ENCODE assay signal across 17 mouse cellular contexts in genomic region chr5:21563936-21564335, GRCm38 (mm10). TPM values are rescaled to one million over a fixed set of nuclear protein-coding genes. Genes with fewer than 3 reads are reported as not detected.
DNase-seq lines count a peak whose midpoint lies in the region; ATAC-seq and TF ChIP-seq lines count a peak whose summit lies in the region.
"Had no signal": no experiment of that assay in that cellular context is flagged by ENCODE, and none has a peak within 500 bp of the region (broad histone marks: within the 10 kb centered on the region; RNA-seq: fewer than 3 reads in every experiment).

No protein-coding gene starts in this region.

- no peaks in the 10 kb centered on the region for H3K9me3 ChIP-seq in heart, embryonic 10.5 days
- no peaks in the 10 kb centered on the region for H3K9me3 ChIP-seq in MEL (replicated peaks; ENCODE audit: insufficient read depth, low read length)
- no peaks in the 10 kb centered on the region for H3K9me3 ChIP-seq in midbrain, postnatal 0 days (ENCODE audit: low read length)
- H3K9me3 ChIP-seq: embryonic facial prominence, embryonic 15.5 days had no signal

- no peak overlapping the region for H3K4me3 ChIP-seq in heart, adult 2 months
- H3K4me3 ChIP-seq in heart, embryonic 10.5 days: no peak overlapping the region
- no peak overlapping the region for H3K4me3 ChIP-seq in MEL (ENCODE audit: control insufficient read depth in 1 of 2, insufficient read depth in 1 of 2, low read depth in 2 of 2, low read length in 2 of 2)
- no peak overlapping the region for H3K4me3 ChIP-seq in midbrain, postnatal 0 days (ENCODE audit: low read depth, low read length)
- H3K4me3 ChIP-seq in layer of hippocampus, adult 2 months: no peak overlapping the region
- H3K4me3 ChIP-seq: embryonic facial prominence, embryonic 15.5 days had no signal

- no peak for TF ChIP-seq POLR2A in heart, adult 2 months (IDR thresholded peaks at IDR 0.05; ENCODE audit: insufficient read depth, low read depth, low read length)
- no peak for TF ChIP-seq POLR2A in MEL (IDR thresholded peaks at IDR 0.05; ENCODE audit: control insufficient read depth in 1 of 2, insufficient read depth in 1 of 2, low read depth in 1 of 2, low read length in 2 of 2, poor library complexity in 1 of 2)

- 67% methylated on average over 2 of the region's 2 CpGs for WGBS in heart, adult 2 months
- 83% methylated on average over 2 of the region's 2 CpGs for WGBS in heart, embryonic 10.5 days
- 78% methylated on average over 2 of the region's 2 CpGs for WGBS in midbrain, postnatal 0 days

- no peak for TF ChIP-seq CTCF in heart, adult 2 months (IDR thresholded peaks at IDR 0.05)
- no peak for TF ChIP-seq CTCF in MEL (IDR thresholded peaks at IDR 0.05 in 2 of 3, conservative IDR thresholded peaks at IDR 0.05 in 1 of 3; ENCODE audit: control insufficient read depth in 1 of 3, insufficient read depth in 1 of 3, low read depth in 2 of 3, low read length in 3 of 3, poor library complexity in 1 of 3, severe bottlenecking in 1 of 3)
- no peak for TF ChIP-seq CTCF in midbrain, postnatal 0 days (IDR thresholded peaks at IDR 0.05)
- TF ChIP-seq CTCF in layer of hippocampus, adult 2 months (conservative IDR thresholded peaks at IDR 0.05): no peak

- H3K36me3 ChIP-seq in heart, adult 2 months (ENCODE audit: control insufficient read depth, insufficient read depth, low read length): no peaks in the 10 kb centered on the region
- H3K36me3 ChIP-seq in heart, embryonic 10.5 days: no peaks in the 10 kb centered on the region
- no peaks in the 10 kb centered on the region for H3K36me3 ChIP-seq in MEL (ENCODE audit: control insufficient read depth in 1 of 2, insufficient read depth in 2 of 2, low read length in 2 of 2)
- H3K36me3 ChIP-seq in midbrain, postnatal 0 days (ENCODE audit: insufficient read depth, low read length): no peaks in the 10 kb centered on the region

- H3K27ac ChIP-seq in heart, adult 2 months: no peak overlapping the region
- no peak overlapping the region for H3K27ac ChIP-seq in heart, embryonic 10.5 days
- H3K27ac ChIP-seq in MEL (ENCODE audit: control insufficient read depth, low read depth, low read length): no peak overlapping the region
- no peak overlapping the region for H3K27ac ChIP-seq in midbrain, postnatal 0 days (ENCODE audit: low read depth, low read length)
- H3K27ac ChIP-seq in layer of hippocampus, adult 2 months: no peak overlapping the region
- H3K27ac ChIP-seq: embryonic facial prominence, embryonic 15.5 days; liver, embryonic 14.5 days had no signal

- H3K27me3 ChIP-seq in heart, adult 2 months (ENCODE audit: control insufficient read depth, insufficient read depth, low read length): no peaks in the 10 kb centered on the region
- no peaks in the 10 kb centered on the region for H3K27me3 ChIP-seq in heart, embryonic 10.5 days (ENCODE audit: insufficient read depth, poor library complexity, severe bottlenecking)
- H3K27me3 ChIP-seq in MEL (ENCODE audit: control insufficient read depth in 1 of 2, insufficient read depth in 2 of 2, low read length in 2 of 2): peaks cover 4 to 13% of the 10 kb centered on the region in 2 experiments; a peak in 3 of 4 replicates
- no peaks in the 10 kb centered on the region for H3K27me3 ChIP-seq in midbrain, postnatal 0 days (ENCODE audit: insufficient read depth, low read length)
- H3K27me3 ChIP-seq: embryonic facial prominence, embryonic 15.5 days had no signal

- peak; percentile 31 to 37 for DNase-seq in heart, adult 2 months
- no peak for DNase-seq in heart, embryonic 10.5 days (ENCODE audit: low spot score)
- peak; percentile 16 for DNase-seq in MEL (ENCODE audit: low read depth, low spot score)
- peak; percentile 17 to 38 for DNase-seq in heart, postnatal 36 days
- peak; percentile 29 for DNase-seq in lung, postnatal 14 days
- DNase-seq in thymus, postnatal 4 days: no peak
- no peak for DNase-seq in midbrain, postnatal 0 days (ENCODE audit: low spot score)
- no peak for DNase-seq in layer of hippocampus, adult 2 months (ENCODE audit: low spot score in 2 of 2)
- DNase-seq: gastrocnemius, postnatal 10 days; left cerebral cortex, postnatal 4 days; right cerebral cortex, postnatal 4 days; thymus, adult 2 months had no signal

- no peak for TF ChIP-seq EP300 in heart, adult 2 months (IDR thresholded peaks at IDR 0.05; ENCODE audit: insufficient read depth, low read depth, low read length)
- no peak for TF ChIP-seq EP300 in MEL (IDR thresholded peaks at IDR 0.05; ENCODE audit: low read depth in 1 of 2, low read length in 2 of 2)

- intact Hi-C loops in heart, adult 2 months (cut with DNase I): no loop called here
- intact Hi-C loops in heart, postnatal 36 days (cut with DNase I): no loop called here

- no peaks in the 10 kb centered on the region; the same call in 1 of the 2 replicates for H3K4me1 ChIP-seq in heart, adult 2 months (ENCODE audit: control insufficient read depth, insufficient read depth, low read length)
- H3K4me1 ChIP-seq in heart, embryonic 10.5 days: peaks cover 13% of the 10 kb centered on the region; the same call in 1 of the 2 replicates
- no peaks in the 10 kb centered on the region for H3K4me1 ChIP-seq in MEL (ENCODE audit: control insufficient read depth in 1 of 2, insufficient read depth in 2 of 2, low read length in 2 of 2)
- H3K4me1 ChIP-seq in midbrain, postnatal 0 days (ENCODE audit: insufficient read depth, low read length): no peaks in the 10 kb centered on the region

- TF ChIP-seq RAD21 in MEL (IDR thresholded peaks at IDR 0.05; ENCODE audit: low read depth, low read length): no peak

- no peak for ATAC-seq in midbrain, postnatal 0 days (ENCODE audit: low FRiP score)
- ATAC-seq: forebrain, embryonic 16.5 days had no signal

- H3K4me2 ChIP-seq in midbrain, postnatal 0 days (ENCODE audit: low read depth, low read length, poor library complexity, severe bottlenecking): no peak overlapping the region
- H3K4me2 ChIP-seq: embryonic facial prominence, embryonic 15.5 days had no signal

- no peak overlapping the region for H3K9ac ChIP-seq in heart, adult 2 months (ENCODE audit: low read depth, low read length)
- no peak overlapping the region for H3K9ac ChIP-seq in MEL (ENCODE audit: control insufficient read depth, low read depth, low read length, poor library complexity, severe bottlenecking)
- H3K9ac ChIP-seq in midbrain, postnatal 0 days (replicated peaks; ENCODE audit: low read length, poor library complexity, severe bottlenecking): no peak overlapping the region
- H3K9ac ChIP-seq: embryonic facial prominence, embryonic 15.5 days; liver, embryonic 14.5 days had no signal

- H3K79me2 ChIP-seq in heart, adult 2 months (replicated peaks; ENCODE audit: control insufficient read depth, insufficient read depth, low read length): no peaks in the 10 kb centered on the region
- H3K79me2 ChIP-seq in MEL (ENCODE audit: control insufficient read depth, insufficient read depth, low read length, poor library complexity): no peaks in the 10 kb centered on the region

TF ChIP-seq in MEL, 35 proteins besides CTCF, POLR2A, EP300 and RAD21:
- TF ChIP-seq ZMIZ1 (IDR thresholded peaks at IDR 0.05; ENCODE audit: low read depth, low read length) (no peak), POLR2AphosphoS2 (IDR thresholded peaks at IDR 0.05; ENCODE audit: low read length) (no peak), E2F4 (IDR thresholded peaks at IDR 0.05; ENCODE audit: borderline replicate concordance, low read depth, low read length) (no peak), BHLHE40 (IDR thresholded peaks at IDR 0.05; ENCODE audit: borderline replicate concordance, low read depth, low read length) (no peak), ELF1 (IDR thresholded peaks at IDR 0.05; ENCODE audit: low read depth, low read length) (no peak), GATA1 (IDR thresholded peaks at IDR 0.05; ENCODE audit: low read depth, low read length) (no peak), TBP (IDR thresholded peaks at IDR 0.05; ENCODE audit: low read depth, low read length) (no peak), NRF1 (IDR thresholded peaks at IDR 0.05; ENCODE audit: insufficient read depth, low read depth, low read length, poor library complexity, severe bottlenecking) (no peak), USF2 (IDR thresholded peaks at IDR 0.05; ENCODE audit: borderline replicate concordance in 1 of 2, insufficient read depth in 1 of 2, low read depth in 1 of 2, low read length in 2 of 2) (no peak), UBTF (IDR thresholded peaks at IDR 0.05; ENCODE audit: borderline replicate concordance, insufficient read depth, low read depth, low read length) (no peak), MAX (IDR thresholded peaks at IDR 0.05; ENCODE audit: low read length) (no peak), GABPA (IDR thresholded peaks at IDR 0.05; ENCODE audit: low read depth, low read length) (no peak), RCOR1 (IDR thresholded peaks at IDR 0.05; ENCODE audit: low read depth, low read length) (no peak), SMC3 (IDR thresholded peaks at IDR 0.05; ENCODE audit: low read depth, low read length) (no peak), MYC (IDR thresholded peaks at IDR 0.05; ENCODE audit: low read depth, low read length) (no peak), KAT2A (conservative IDR thresholded peaks at IDR 0.05; ENCODE audit: low read depth, low read length) (no peak)
TF ChIP-seq in MEL: peak in this region for 0.

RNA-seq across cellular contexts. Expression of gene Lrrc17, which starts 20.6 kb away (rescaled TPM):
- total RNA-seq in heart, adult 2 months (2021): 1 to 10 TPM; 2.0 to 3.1 TPM
- polyA plus RNA-seq in heart, adult 2 months (2012; rRNA removed): 2.7 and 4.7 TPM in 2 replicates
- polyA plus RNA-seq in heart, embryonic 10.5 days (2016; fragmentation: Nextera tagmentation; extraction: Ambion mirVana): 3.0 and 9.9 TPM in 2 replicates
- total RNA-seq in MEL (2012; rRNA removed): not detected in 2 replicates
- polyA plus RNA-seq in MEL (2012; ENCODE audit: insufficient read depth in 1 of 2, insufficient read length in 2 of 2, low read depth in 1 of 2, low replicate concordance in 2 of 2, missing spikeins in 1 of 2): not detected
- total RNA-seq in heart, postnatal 36 days (2021): 1 to 10 TPM; 2.7 to 3.5 TPM
- 3.7 and 4.5 TPM in 2 replicates for total RNA-seq in midbrain, postnatal 0 days (2014; rRNA removed)
- 3.3 and 3.9 TPM in 2 replicates for polyA plus RNA-seq in midbrain, postnatal 0 days (2015; fragmentation: Nextera tagmentation; extraction: Ambion mirVana)
- total RNA-seq in layer of hippocampus, adult 2 months (2021): under 1 TPM; 0.23 to 0.47 TPM
- total RNA-seq: megakaryocyte-erythroid progenitor cell, adult 5-6 weeks had no signal
- polyA plus RNA-seq: cortical plate, adult 2 months had no signal

Comparison
In these comparisons a context has a peak if more than half of its experiments do, and no peak if none do; other contexts are left out.
1. DNase-seq: peak in heart, adult 2 months (2 of 2), MEL (single experiment), heart, postnatal 36 days (2 of 2) and lung, postnatal 14 days (single experiment); none in heart, embryonic 10.5 days (single experiment), thymus, postnatal 4 days (single experiment), midbrain, postnatal 0 days (single experiment) and layer of hippocampus, adult 2 months (0 of 2).